ENCODE assay signal across 18 mouse cellular contexts in genomic region chr11:107592575-107592974, GRCm38 (mm10). TPM values are rescaled to one million over a fixed set of nuclear protein-coding genes. Genes with fewer than 3 reads are reported as not detected.
A peak's percentile ranks its signal among the peaks of the same experiment; 100 is the strongest.
DNase-seq lines count a peak whose midpoint lies in the region; TF ChIP-seq lines count a peak whose summit lies in the region.
"Had no signal": no experiment of that assay in that cellular context is flagged by ENCODE, and none has a peak within 500 bp of the region (broad histone marks: within the 10 kb centered on the region; RNA-seq: fewer than 3 reads in every experiment).

No protein-coding gene starts in this region.

- no peak overlapping the region for H3K27ac ChIP-seq in kidney, adult 2 months (ENCODE audit: insufficient read depth, low read depth, low read length)
- H3K27ac ChIP-seq: heart, adult 2 months; heart, embryonic 15.5 days; liver, embryonic 14.5 days; macrophage; neural tube, embryonic 12.5 days; stomach, postnatal 0 days had no signal

- 64% methylated on average over 5 of the region's 5 CpGs for WGBS in kidney, adult 2 months

- peaks cover 2% of the 10 kb centered on the region; the same call in 1 of the 2 replicates for H3K36me3 ChIP-seq in kidney, adult 2 months (ENCODE audit: control insufficient read depth, insufficient read depth, low read length)

- DNase-seq in kidney, adult 2 months, result peak; percentile 34
- DNase-seq in kidney, postnatal 4 days, result no peak
- peak; percentile 17 to 67 for DNase-seq in lung, postnatal 4 days
- no peak for DNase-seq in lung, postnatal 36 days
- peak; percentile 27 to 38 for DNase-seq in cerebellum, adult 18-20 months
- peak; percentile 57 to 67 for DNase-seq in cerebellum, postnatal 14 days
- DNase-seq in layer of hippocampus, adult 18-20 months (ENCODE audit: low spot score in 2 of 2), result no peak
- DNase-seq in urinary bladder, postnatal 36 days (ENCODE audit: low spot score in 2 of 2), result no peak
- DNase-seq: adrenal gland, adult 2 months; gastrocnemius, postnatal 10 days; heart, adult 2 months; heart, postnatal 4 days; kidney, adult 18-20 months had no signal

- H3K27me3 ChIP-seq in kidney, adult 2 months (replicated peaks; ENCODE audit: control insufficient read depth, insufficient read depth, low read length), result no peaks in the 10 kb centered on the region
- H3K27me3 ChIP-seq: heart, embryonic 15.5 days; neural tube, embryonic 12.5 days had no signal

- no peak for TF ChIP-seq POLR2A in kidney, adult 2 months (IDR thresholded peaks at IDR 0.05; ENCODE audit: low read depth, low read length)

- TF ChIP-seq CTCF in kidney, adult 2 months (conservative IDR thresholded peaks at IDR 0.05; ENCODE audit: insufficient read depth, insufficient read length, low read depth, low read length), result no peak

- H3K4me1 ChIP-seq in kidney, adult 2 months (ENCODE audit: control insufficient read depth, insufficient read depth, low read length), result no peaks in the 10 kb centered on the region
- H3K4me1 ChIP-seq: heart, embryonic 15.5 days; neural tube, embryonic 12.5 days had no signal

- no peak overlapping the region for H3K4me3 ChIP-seq in kidney, adult 2 months (ENCODE audit: insufficient read depth, low read depth, low read length)
- H3K4me3 ChIP-seq: heart, adult 2 months; heart, embryonic 15.5 days; neural tube, embryonic 12.5 days had no signal

RNA-seq across cellular contexts. Expression of gene Helz, which starts 44.8 kb away (rescaled TPM):
- 16.3 and 18.8 TPM in 2 replicates for polyA plus RNA-seq in kidney, adult 2 months (2012; rRNA removed)
- 10 to 100 TPM; 42.5 to 47.2 TPM for total RNA-seq in layer of hippocampus, adult 18-20 months (2021)

Comparison
In these comparisons a context has a peak if more than half of its experiments do, and no peak if none do; other contexts are left out.
1. DNase-seq: peak in kidney, adult 2 months (single experiment), lung, postnatal 4 days (2 of 2), cerebellum, adult 18-20 months (2 of 2) and cerebellum, postnatal 14 days (2 of 2); none in kidney, postnatal 4 days (0 of 2), lung, postnatal 36 days (single experiment), layer of hippocampus, adult 18-20 months (0 of 2) and urinary bladder, postnatal 36 days (0 of 2).